Mouse (Mus musculus) midbrain, embryonic 11.5 days (tissue): Measurements from ENCODE around the gene Raet1e. TPM values are rescaled to one million over a fixed set of nuclear protein-coding genes. Genes with fewer than 3 reads are reported as not detected.

Source experiments
- ATAC-seq: fragments of 200-750 bp; cut with Nextera tagmentation; 2 replicates; pipeline ENCODE4 v1.8.0; 2017; ENCODE audit warnings: moderate TSS enrichment, moderate library complexity; ENCODE audit not compliant: low FRiP score
- DNase-seq: peaks from one replicate; pipeline ENCODE4 v3.0.0; 2015; ENCODE audit warnings: low spot score; ENCODE audit errors: missing footprints
- H3K27ac ChIP-seq: fragments of 300-500 bp; sonication (generic); 2 replicates; pipeline ENCODE4 v1.5.1; 2014; ENCODE audit warnings: low read depth, low read length
- H3K27me3 ChIP-seq: fragments of 300-500 bp; sonication (generic); 2 replicates; pipeline ENCODE4 v1.6.1; 2014; ENCODE audit warnings: mild to moderate bottlenecking, low read length, moderate library complexity, mixed read lengths; ENCODE audit not compliant: control insufficient read depth, insufficient read depth
- H3K36me3 ChIP-seq: fragments of 300-500 bp; sonication (generic); 2 replicates; pipeline ENCODE4 v1.6.1; 2014; ENCODE audit warnings: mild to moderate bottlenecking, low read length, moderate library complexity, mixed read lengths; ENCODE audit not compliant: control insufficient read depth, insufficient read depth
- H3K4me1 ChIP-seq: fragments of 300-500 bp; sonication (generic); 2 replicates; pipeline ENCODE4 v1.6.1; 2014; ENCODE audit warnings: low read length; ENCODE audit not compliant: control insufficient read depth, insufficient read depth
- H3K4me2 ChIP-seq: fragments of 300-500 bp; sonication (generic); 2 replicates; pipeline ENCODE4 v1.6.1; 2014; ENCODE audit warnings: mild to moderate bottlenecking, moderate library complexity
- H3K4me3 ChIP-seq: fragments of 300-500 bp; sonication (generic); 2 replicates; pipeline ENCODE4 v1.5.1; 2014; ENCODE audit warnings: low read depth, low read length
- H3K9ac ChIP-seq: fragments of 300-500 bp; sonication (generic); 2 replicates; pipeline ENCODE4 v1.6.1; 2014; ENCODE audit warnings: low read length
- H3K9me3 ChIP-seq: fragments of 300-500 bp; sonication (generic); 2 replicates; pipeline ENCODE4 v1.6.1; 2016; ENCODE audit warnings: low read length; ENCODE audit not compliant: control insufficient read depth
- WGBS: fragments of 180-500 bp; shearing (Covaris S2); extraction: QIAGEN DNeasy Blood & Tissue Kit; methylation state at CpG from one replicate; pipeline ENCODE4 v1.1.7; 2014; 5-methylcytosine and 5-hydroxymethylcytosine counted together
- polyA plus RNA-seq: library from polyadenylated mRNA; unstranded; fragments of >200 nt; fragmentation: Nextera tagmentation; extraction: Ambion mirVana; gene quantifications from 2 replicates; pipeline ENCODE4 v1.2.1, GENCODE M21; 2014

The Raet1e gene
- polyA plus RNA-seq, 1 experiment from 2014 or later: 18.4 TPM

- no peak for ATAC-seq
- H3K36me3 ChIP-seq: no peaks in the 10 kb centered on the region
- WGBS: 66% methylated on average over 8 of the region's 8 CpGs
- DNase-seq: no peak
- H3K27me3 ChIP-seq: no peaks in the 10 kb centered on the region
- no peak overlapping the region for H3K4me2 ChIP-seq
- H3K9ac ChIP-seq: no peak overlapping the region
- no peaks in the 10 kb centered on the region for H3K4me1 ChIP-seq
- no peak overlapping the region for H3K4me3 ChIP-seq
- H3K9me3 ChIP-seq: no peaks in the 10 kb centered on the region
- no peak overlapping the region for H3K27ac ChIP-seq
These were observed 139.5 kb downstream of the Raet1e start for GRCm38 (mm10) chr10:22297766-22298461.

GRCm38 (mm10) chr10:22299324-22299723 is 141.0 kb downstream of the Raet1e start:
- Histone ChIP-seq H3K4me3 (no peak overlapping the region), H3K9me3 (no peaks in the 10 kb centered on the region), H3K27me3 (no peaks in the 10 kb centered on the region), H3K9ac (no peak overlapping the region), H3K4me1 (no peaks in the 10 kb centered on the region), H3K36me3 (no peaks in the 10 kb centered on the region), H3K4me2 (no peak overlapping the region), H3K27ac (no peak overlapping the region)
- DNase-seq (no peak), ATAC-seq (no peak)
- 87% methylated on average over 2 of the region's 2 CpGs for WGBS

GRCm38 (mm10) chr10:22301641-22302040 is 143.3 kb downstream of the Raet1e start:
- H3K4me1 ChIP-seq: no peaks in the 10 kb centered on the region
- WGBS: 87% methylated on average over 1 of the region's 1 CpGs
- H3K27ac ChIP-seq: no peak overlapping the region
- no peak for DNase-seq
- H3K4me3 ChIP-seq: no peak overlapping the region
- H3K4me2 ChIP-seq: no peak overlapping the region
- no peaks in the 10 kb centered on the region for H3K9me3 ChIP-seq
- H3K27me3 ChIP-seq: no peaks in the 10 kb centered on the region
- ATAC-seq: no peak
- no peak overlapping the region for H3K9ac ChIP-seq
- no peaks in the 10 kb centered on the region for H3K36me3 ChIP-seq

- Histone ChIP-seq H3K27me3 (no peaks in the 10 kb centered on the region), H3K4me2 (no peak overlapping the region), H3K9me3 (no peaks in the 10 kb centered on the region), H3K36me3 (no peaks in the 10 kb centered on the region), H3K27ac (no peak overlapping the region), H3K4me1 (no peaks in the 10 kb centered on the region), H3K9ac (no peak overlapping the region), H3K4me3 (no peak overlapping the region)
- DNase-seq (no peak), ATAC-seq (no peak)
- WGBS: 77% methylated on average over 5 of the region's 5 CpGs
These were observed 144.1 kb downstream of the Raet1e start for GRCm38 (mm10) chr10:22302344-22303057.

- H3K4me2 ChIP-seq: no peak overlapping the region
- no peak overlapping the region for H3K27ac ChIP-seq
- no peaks in the 10 kb centered on the region for H3K36me3 ChIP-seq
- no peak overlapping the region for H3K9ac ChIP-seq
- H3K4me3 ChIP-seq: no peak overlapping the region
- no peaks in the 10 kb centered on the region for H3K4me1 ChIP-seq
- no peak for ATAC-seq
- no peaks in the 10 kb centered on the region for H3K9me3 ChIP-seq
- no peaks in the 10 kb centered on the region for H3K27me3 ChIP-seq
- no peak for DNase-seq
- WGBS: 92% methylated on average over 6 of the region's 6 CpGs
These were observed 145.4 kb downstream of the Raet1e start for GRCm38 (mm10) chr10:22303736-22304135.

- Histone ChIP-seq H3K4me3 (no peak overlapping the region), H3K4me2 (no peak overlapping the region), H3K27ac (no peak overlapping the region), H3K27me3 (no peaks in the 10 kb centered on the region), H3K9ac (no peak overlapping the region), H3K4me1 (no peaks in the 10 kb centered on the region), H3K9me3 (no peaks in the 10 kb centered on the region), H3K36me3 (no peaks in the 10 kb centered on the region)
- DNase-seq (no peak), ATAC-seq (no peak)
- WGBS: 85% methylated on average over 4 of the region's 4 CpGs
These were observed 147.4 kb downstream of the Raet1e start for GRCm38 (mm10) chr10:22305801-22306200.

- Histone ChIP-seq H3K4me2 (no peak overlapping the region), H3K9ac (no peak overlapping the region), H3K9me3 (no peaks in the 10 kb centered on the region), H3K27me3 (no peaks in the 10 kb centered on the region), H3K4me1 (no peaks in the 10 kb centered on the region), H3K27ac (no peak overlapping the region), H3K36me3 (no peaks in the 10 kb centered on the region), H3K4me3 (no peak overlapping the region)
- no peak for ATAC-seq
- WGBS: 77% methylated on average over 4 of the region's 4 CpGs
- no peak for DNase-seq
These were observed 148.1 kb downstream of the Raet1e start for GRCm38 (mm10) chr10:22306452-22306851.

GRCm38 (mm10) chr10:22308221-22308620 is 149.9 kb downstream of the Raet1e start:
- Histone ChIP-seq H3K27ac (no peak overlapping the region), H3K27me3 (no peaks in the 10 kb centered on the region), H3K4me2 (no peak overlapping the region), H3K36me3 (no peaks in the 10 kb centered on the region), H3K4me3 (no peak overlapping the region), H3K9ac (no peak overlapping the region), H3K9me3 (no peaks in the 10 kb centered on the region), H3K4me1 (no peaks in the 10 kb centered on the region)
- 75% methylated on average over 1 of the region's 1 CpGs for WGBS
- ATAC-seq (no peak), DNase-seq (no peak)

- Histone ChIP-seq H3K27me3 (no peaks in the 10 kb centered on the region), H3K4me2 (no peak overlapping the region), H3K36me3 (no peaks in the 10 kb centered on the region), H3K4me3 (no peak overlapping the region), H3K9ac (no peak overlapping the region), H3K9me3 (no peaks in the 10 kb centered on the region), H3K4me1 (no peaks in the 10 kb centered on the region), H3K27ac (no peak overlapping the region)
- 94% methylated on average over 2 of the region's 2 CpGs for WGBS
- no peak for ATAC-seq
- DNase-seq: no peak
These were observed 164.5 kb downstream of the Raet1e start for GRCm38 (mm10) chr10:22322858-22323257.
